Mouse (Mus musculus) liver, adult 2 months (tissue): Measurements from ENCODE around the gene Mff. TPM values are rescaled to one million over a fixed set of nuclear protein-coding genes. Genes with fewer than 3 reads are reported as not detected.

ENCODE experiments used
- DNase-seq: peaks from one replicate; pipeline ENCODE4 v3.0.0-alpha.2; 2011; ENCODE audit warnings: low read depth, low spot score; ENCODE audit errors: extremely low read depth
- H3K27ac ChIP-seq: fragments of 200-500 bp; replicated peaks from 2 replicates; pipeline ENCODE4 v1.5.1; 2012; ENCODE audit warnings: low read depth, mild to moderate bottlenecking, control low read depth, inconsistent platforms, low read length; ENCODE audit not compliant: insufficient read depth
- H3K27me3 ChIP-seq: fragments of 200-500 bp; 2 replicates; pipeline ENCODE4 v1.6.1; 2012; ENCODE audit warnings: mild to moderate bottlenecking, moderate library complexity, low read length, inconsistent platforms; ENCODE audit not compliant: control insufficient read depth, insufficient read depth
- H3K36me3 ChIP-seq: fragments of 200-500 bp; 2 replicates; pipeline ENCODE4 v1.6.1; 2012; ENCODE audit warnings: low read length, inconsistent platforms; ENCODE audit not compliant: control insufficient read depth, insufficient read depth
- H3K4me1 ChIP-seq: fragments of 200-500 bp; 2 replicates; pipeline ENCODE4 v1.6.1; 2011; ENCODE audit warnings: low read length; ENCODE audit not compliant: control insufficient read depth, insufficient read depth
- H3K4me3 ChIP-seq: fragments of 200-500 bp; 2 replicates; pipeline ENCODE4 v1.5.1; 2011; ENCODE audit warnings: low read depth, mild to moderate bottlenecking, control low read depth, low read length, moderate library complexity; ENCODE audit not compliant: insufficient read depth
- H3K79me2 ChIP-seq: fragments of 200-500 bp; 2 replicates; pipeline ENCODE4 v1.6.1; 2012; ENCODE audit warnings: inconsistent platforms, mild to moderate bottlenecking, low read length, moderate library complexity; ENCODE audit not compliant: control insufficient read depth, insufficient read depth
- H3K9ac ChIP-seq: fragments of 200-500 bp; 2 replicates; pipeline ENCODE4 v1.6.1; 2012; ENCODE audit warnings: low read depth, mild to moderate bottlenecking, control low read depth, inconsistent platforms, low read length
- CTCF ChIP-seq: fragments of 200-500 bp; IDR thresholded peaks from 2 replicates; pipeline ENCODE4 v1.5.1; 2011; ENCODE audit warnings: low read depth, low read length, control low read depth
- POLR2A ChIP-seq: fragments of 200-500 bp; IDR thresholded peaks from 2 replicates; pipeline ENCODE4 v1.6.1; 2011; ENCODE audit warnings: low read length, control low read depth; ENCODE audit not compliant: insufficient read depth; ENCODE audit errors: extremely low read depth
- WGBS: fragments of 180-500 bp; shearing (Covaris S2); methylation state at CpG from one replicate; pipeline ENCODE4 v1.1.7; 2018; 5-methylcytosine and 5-hydroxymethylcytosine counted together
- polyA plus RNA-seq: library from polyadenylated mRNA; depleted of rRNA; stranded (reverse); fragments of >200 nt; gene quantifications from 2 replicates; pipeline ENCODE4 v1.2.3, GENCODE M21; 2012
- total RNA-seq: library from RNA; depleted of rRNA; stranded (reverse); fragments of >200 nt; gene quantifications from 2 replicates; pipeline ENCODE4 v1.2.3, GENCODE M21; 2014

The Mff gene
- total and polyA plus RNA-seq, 2 experiments: 38.1 to 58.3 TPM

GRCm38 (mm10) chr1:82766227-82766626, 41.5 kb downstream of the Mff start:
- Histone ChIP-seq H3K36me3 (peaks cover 3% of the 10 kb centered on the region; the same call in 1 of the 2 replicates), H3K9ac (no peak overlapping the region), H3K27me3 (no peaks in the 10 kb centered on the region), H3K27ac (no peak overlapping the region), H3K4me3 (no peak overlapping the region), H3K4me1 (no peaks in the 10 kb centered on the region), H3K79me2 (no peaks in the 10 kb centered on the region)
- no peak for TF ChIP-seq POLR2A
- TF ChIP-seq CTCF: no peak
- no peak for DNase-seq
- WGBS: 70% methylated on average over 1 of the region's 1 CpGs

GRCm38 (mm10) chr1:82766641-82767040, 42.0 kb downstream of the Mff start:
- no peak for DNase-seq
- no peaks in the 10 kb centered on the region for H3K4me1 ChIP-seq
- no peak overlapping the region for H3K27ac ChIP-seq
- no peak overlapping the region for H3K4me3 ChIP-seq
- peaks cover under 1% of the 10 kb centered on the region; the same call in 1 of the 2 replicates for H3K36me3 ChIP-seq
- WGBS: 70% methylated on average over 4 of the region's 4 CpGs
- H3K9ac ChIP-seq: no peak overlapping the region
- TF ChIP-seq CTCF (no peak), POLR2A (no peak)
- no peaks in the 10 kb centered on the region for H3K27me3 ChIP-seq
- no peaks in the 10 kb centered on the region for H3K79me2 ChIP-seq

- Histone ChIP-seq H3K4me1 (no peaks in the 10 kb centered on the region), H3K36me3 (no peaks in the 10 kb centered on the region), H3K27me3 (no peaks in the 10 kb centered on the region), H3K79me2 (no peaks in the 10 kb centered on the region), H3K9ac (no peak within 1 kb of the TSS), H3K4me3 (no peak within 1 kb of the TSS), H3K27ac (no peak within 1 kb of the TSS)
- no peak for TF ChIP-seq POLR2A
- TF ChIP-seq CTCF: no peak
- no peak for DNase-seq
- 49% methylated on average over 5 of the region's 5 CpGs for WGBS
Observed at GRCm38 (mm10) chr1:82768269-82768668, 43.6 kb downstream of the Mff start, which contains the start of gene Tm4sf20. TSS of gene Tm4sf20 (minus strand) at chr1:82768461.

GRCm38 (mm10) chr1:82771022-82771586, 46.4 kb downstream of the Mff start, which contains the start of gene Gm47791:
TSS of gene Gm47791 (minus strand) at chr1:82771243.
- DNase-seq: no peak
- Histone ChIP-seq H3K9ac (no peak within 1 kb of the TSS), H3K4me3 (no peak within 1 kb of the TSS), H3K36me3 (no peaks in the 10 kb centered on the region), H3K79me2 (no peaks in the 10 kb centered on the region), H3K27me3 (no peaks in the 10 kb centered on the region), H3K27ac (no peak within 1 kb of the TSS), H3K4me1 (no peaks in the 10 kb centered on the region)
- WGBS: 89% methylated on average over 15 of the region's 15 CpGs
- TF ChIP-seq POLR2A: no peak
- TF ChIP-seq CTCF: no peak

GRCm38 (mm10) chr1:82772428-82772827, 47.7 kb downstream of the Mff start:
- no peaks in the 10 kb centered on the region for H3K4me1 ChIP-seq
- no peaks in the 10 kb centered on the region for H3K27me3 ChIP-seq
- no peak for DNase-seq
- no peak overlapping the region for H3K4me3 ChIP-seq
- TF ChIP-seq POLR2A (no peak), CTCF (no peak)
- H3K9ac ChIP-seq: no peak overlapping the region
- WGBS: 90% methylated on average over 4 of the region's 4 CpGs
- no peaks in the 10 kb centered on the region for H3K36me3 ChIP-seq
- H3K27ac ChIP-seq: no peak overlapping the region
- H3K79me2 ChIP-seq: no peaks in the 10 kb centered on the region

- no peak overlapping the region for H3K27ac ChIP-seq
- no peaks in the 10 kb centered on the region for H3K27me3 ChIP-seq
- H3K9ac ChIP-seq: no peak overlapping the region
- no peak for DNase-seq
- no peaks in the 10 kb centered on the region for H3K4me1 ChIP-seq
- H3K36me3 ChIP-seq: no peaks in the 10 kb centered on the region
- 79% methylated on average over 5 of the region's 5 CpGs for WGBS
- H3K4me3 ChIP-seq: no peak overlapping the region
- no peaks in the 10 kb centered on the region for H3K79me2 ChIP-seq
- TF ChIP-seq CTCF (no peak), POLR2A (no peak)
Observed at GRCm38 (mm10) chr1:82773208-82773607, 48.5 kb downstream of the Mff start.
